Mouse (Mus musculus) kidney, embryonic 14.5 days (tissue): ENCODE measurements around the gene Elovl3. TPM values are rescaled to one million over a fixed set of nuclear protein-coding genes. Genes with fewer than 3 reads are reported as not detected.
"Not testable (repeated sequence)": the region's sequence is repeated elsewhere in the genome, so short reads cannot be mapped to it uniquely, and the experiment has no call there.

Experiments used
- ATAC-seq: fragments of 200-750 bp; cut with Nextera tagmentation; 2 replicates; pipeline ENCODE4 v1.8.0; 2017; ENCODE audit warnings: moderate number of reproducible peaks, mild to moderate bottlenecking, moderate TSS enrichment, moderate library complexity; ENCODE audit not compliant: low FRiP score, low TSS enrichment
- H3K27ac ChIP-seq: fragments of 300-500 bp; sonication (generic); 2 replicates; pipeline ENCODE4 v1.5.1; 2014; ENCODE audit warnings: low read depth, mild to moderate bottlenecking, low read length, moderate library complexity, mixed read lengths
- H3K27me3 ChIP-seq: fragments of 300-500 bp; sonication (generic); 2 replicates; pipeline ENCODE4 v1.6.1; 2014; ENCODE audit warnings: mild to moderate bottlenecking, low read length; ENCODE audit not compliant: control insufficient read depth, insufficient read depth
- H3K36me3 ChIP-seq: fragments of 300-500 bp; sonication (generic); 2 replicates; pipeline ENCODE4 v1.6.1; 2014; ENCODE audit warnings: low read length, mixed read lengths; ENCODE audit not compliant: control insufficient read depth, insufficient read depth
- H3K4me1 ChIP-seq: fragments of 300-500 bp; sonication (generic); 2 replicates; pipeline ENCODE4 v1.6.1; 2014; ENCODE audit warnings: low read length, mixed read lengths; ENCODE audit not compliant: control insufficient read depth, insufficient read depth
- H3K4me2 ChIP-seq: fragments of 300-500 bp; sonication (generic); replicated peaks from 2 replicates; pipeline ENCODE4 v1.6.1; 2014; ENCODE audit warnings: low read depth, mild to moderate bottlenecking, low read length
- H3K4me3 ChIP-seq: fragments of 300-500 bp; sonication (generic); 2 replicates; pipeline ENCODE4 v1.5.1; 2014; ENCODE audit warnings: mild to moderate bottlenecking, low read length
- H3K9ac ChIP-seq: fragments of 300-500 bp; sonication (generic); 2 replicates; pipeline ENCODE4 v1.6.1; 2014; ENCODE audit warnings: low read depth, mild to moderate bottlenecking, low read length, moderate library complexity
- H3K9me3 ChIP-seq: fragments of 300-500 bp; sonication (generic); 2 replicates; pipeline ENCODE4 v1.6.1; 2016; ENCODE audit warnings: low read length; ENCODE audit not compliant: control insufficient read depth
- WGBS: fragments of 180-500 bp; shearing (Covaris S2); extraction: QIAGEN DNeasy Blood & Tissue Kit; methylation state at CpG from one replicate; pipeline ENCODE4 v1.1.7; 2014; 5-methylcytosine and 5-hydroxymethylcytosine counted together
- polyA plus RNA-seq: library from polyadenylated mRNA; unstranded; fragments of >200 nt; fragmentation: Nextera tagmentation; extraction: Ambion mirVana; gene quantifications from 2 replicates; pipeline ENCODE4 v1.2.1, GENCODE M21; 2014

Gene Elovl3
- polyA plus RNA-seq, 1 experiment from 2014 or later = not detected

DNA sequence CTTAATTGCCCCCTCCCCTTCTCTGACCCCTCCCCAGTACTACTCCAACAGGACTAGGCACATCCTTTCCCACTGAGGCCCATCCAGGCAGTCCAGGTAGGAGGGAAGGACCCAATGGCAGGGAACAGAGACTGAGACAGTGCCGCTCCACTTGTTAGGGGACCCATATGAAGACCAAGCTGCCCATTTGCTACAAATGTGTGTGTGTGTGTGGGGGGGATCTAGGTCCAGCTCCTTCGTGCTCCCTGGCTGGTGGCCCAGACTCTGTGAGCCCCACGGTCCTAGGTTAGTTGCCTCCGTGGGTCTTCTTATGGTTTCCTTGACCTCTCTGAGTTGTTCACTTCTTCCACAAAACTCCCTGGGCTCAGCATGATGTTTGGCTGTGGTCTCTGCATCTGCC lies 5.4 kb upstream of the Elovl3 start:
- Histone ChIP-seq H3K9me3 (no peaks in the 10 kb centered on the region), H3K4me2 (no peak overlapping the region), H3K9ac (no peak overlapping the region), H3K27ac (no peak overlapping the region), H3K4me1 (no peaks in the 10 kb centered on the region), H3K27me3 (peaks cover 10% of the 10 kb centered on the region), H3K36me3 (no peaks in the 10 kb centered on the region), H3K4me3 (no peak overlapping the region)
- WGBS = 80% methylated on average over 4 of the region's 4 CpGs
- ATAC-seq = no peak

GRCm38 (mm10) chr19:46129737-46130136 lies 2.0 kb upstream of the Elovl3 start:
- WGBS = 77% methylated on average over 6 of the region's 6 CpGs
- not testable (repeated sequence) for H3K4me3 ChIP-seq, H3K4me1 ChIP-seq, H3K36me3 ChIP-seq, H3K27ac ChIP-seq, H3K9ac ChIP-seq, ATAC-seq, H3K4me2 ChIP-seq, H3K9me3 ChIP-seq
- H3K27me3 ChIP-seq = peaks cover 41% of the 10 kb centered on the region

DNA sequence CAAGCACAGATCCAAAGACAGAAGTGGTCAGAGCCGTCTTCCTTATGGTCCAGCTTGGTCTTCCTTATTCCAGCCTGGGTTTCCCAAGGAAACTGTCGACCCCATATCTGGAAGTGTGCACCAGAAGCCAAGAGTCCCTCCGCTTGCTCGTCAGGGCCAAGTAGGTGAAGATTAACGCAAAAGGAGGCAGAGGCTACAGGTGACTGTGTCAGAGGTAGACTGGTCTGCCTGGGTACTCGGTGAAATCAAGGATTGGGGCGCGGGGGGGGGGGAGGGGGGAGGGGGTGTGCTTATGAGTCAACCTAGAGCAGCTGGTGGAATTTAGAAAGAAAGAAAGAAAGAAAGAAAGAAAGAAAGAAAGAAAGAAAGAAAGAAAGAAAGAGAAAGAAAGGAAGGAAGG lies 414 bp upstream of the Elovl3 start:
- H3K4me3 ChIP-seq = peak overlapping the region; percentile 26
- ATAC-seq = no peak
- WGBS = 9% methylated on average over 8 of the region's 8 CpGs

DNA sequence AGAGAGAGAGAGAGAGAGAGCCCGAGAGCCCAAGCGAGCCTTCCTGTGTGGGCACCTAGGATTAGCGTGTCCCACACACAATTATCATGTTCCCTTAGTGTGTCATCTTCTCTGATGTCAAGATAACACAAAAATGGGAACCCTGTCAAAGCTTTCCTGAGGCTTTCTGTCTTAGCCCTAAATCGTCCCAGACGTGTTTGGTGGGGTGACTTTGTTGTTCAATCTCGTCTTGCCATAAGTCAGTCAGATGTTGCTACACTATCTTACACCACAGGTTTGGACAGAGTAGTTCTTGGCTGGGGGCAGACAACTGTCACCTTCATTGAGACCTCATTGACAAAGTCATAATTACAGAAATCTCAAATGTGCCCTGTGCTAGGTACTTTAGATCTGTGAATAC lies 880 bp downstream of the Elovl3 start:
- peaks cover 68% of the 10 kb centered on the region for H3K27me3 ChIP-seq
- peaks cover 14% of the 10 kb centered on the region for H3K4me1 ChIP-seq
- H3K9me3 ChIP-seq = no peaks in the 10 kb centered on the region
- 52% methylated on average over 6 of the region's 6 CpGs for WGBS
- H3K4me2 ChIP-seq = no peak overlapping the region
- no peak overlapping the region for H3K4me3 ChIP-seq
- H3K27ac ChIP-seq = no peak overlapping the region
- no peak for ATAC-seq
- no peaks in the 10 kb centered on the region for H3K36me3 ChIP-seq
- no peak overlapping the region for H3K9ac ChIP-seq

More for the DNA sequence above, 414 bp upstream of the Elovl3 start:
- no peaks in the 10 kb centered on the region for H3K9me3 ChIP-seq
- H3K4me2 ChIP-seq = peak overlapping the region; percentile 39
- H3K27ac ChIP-seq = no peak overlapping the region
- no peak overlapping the region for H3K9ac ChIP-seq
- peaks cover 8% of the 10 kb centered on the region for H3K4me1 ChIP-seq
- H3K27me3 ChIP-seq = peaks cover 56% of the 10 kb centered on the region
- no peaks in the 10 kb centered on the region for H3K36me3 ChIP-seq

DNA sequence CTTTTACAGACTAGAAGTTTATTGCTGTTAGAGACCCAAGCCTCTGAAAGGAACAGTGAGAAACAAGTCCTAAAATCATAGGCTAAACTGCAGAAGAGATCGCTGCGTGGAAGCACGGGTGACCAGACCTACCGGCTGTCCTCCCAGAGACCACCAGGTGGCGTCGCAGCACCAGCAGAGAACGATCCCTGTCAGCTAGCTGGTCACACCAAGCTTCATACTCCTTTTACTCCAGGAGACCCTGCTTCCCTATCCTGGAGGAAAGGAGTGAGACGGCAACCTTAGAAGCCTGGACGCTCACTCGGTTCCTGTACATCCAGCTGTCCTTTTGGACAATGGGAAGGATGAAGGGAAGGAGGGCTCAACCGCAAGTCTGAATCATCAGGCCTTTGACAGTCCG lies 3.6 kb downstream of the Elovl3 start:
- Histone ChIP-seq H3K9me3 (no peaks in the 10 kb centered on the region), H3K27ac (no peak overlapping the region), H3K4me3 (peak overlapping the region; percentile 51), H3K36me3 (no peaks in the 10 kb centered on the region), H3K4me2 (peak overlapping the region; percentile 99), H3K4me1 (peaks cover 14% of the 10 kb centered on the region), H3K9ac (no peak overlapping the region), H3K27me3 (peaks cover 81% of the 10 kb centered on the region)
- WGBS = 1% methylated on average over 12 of the region's 12 CpGs
- ATAC-seq = peak; percentile 42; the same call in 1 of the 2 replicates

- peaks cover 74% of the 10 kb centered on the region for H3K27me3 ChIP-seq
- peak overlapping the region; percentile 51 for H3K4me3 ChIP-seq
- H3K4me2 ChIP-seq = peak overlapping the region; percentile 99
- no peaks in the 10 kb centered on the region for H3K36me3 ChIP-seq
- H3K9ac ChIP-seq = peak overlapping the region; percentile 40
- H3K27ac ChIP-seq = no peak overlapping the region
- peak; percentile 66 for ATAC-seq
- WGBS = under 1% methylated on average over 79 of the region's 79 CpGs
- peaks cover 17% of the 10 kb centered on the region for H3K4me1 ChIP-seq
- no peaks in the 10 kb centered on the region for H3K9me3 ChIP-seq
Measured at GRCm38 (mm10) chr19:46135789-46136638, 4.3 kb downstream of the Elovl3 start.

DNA sequence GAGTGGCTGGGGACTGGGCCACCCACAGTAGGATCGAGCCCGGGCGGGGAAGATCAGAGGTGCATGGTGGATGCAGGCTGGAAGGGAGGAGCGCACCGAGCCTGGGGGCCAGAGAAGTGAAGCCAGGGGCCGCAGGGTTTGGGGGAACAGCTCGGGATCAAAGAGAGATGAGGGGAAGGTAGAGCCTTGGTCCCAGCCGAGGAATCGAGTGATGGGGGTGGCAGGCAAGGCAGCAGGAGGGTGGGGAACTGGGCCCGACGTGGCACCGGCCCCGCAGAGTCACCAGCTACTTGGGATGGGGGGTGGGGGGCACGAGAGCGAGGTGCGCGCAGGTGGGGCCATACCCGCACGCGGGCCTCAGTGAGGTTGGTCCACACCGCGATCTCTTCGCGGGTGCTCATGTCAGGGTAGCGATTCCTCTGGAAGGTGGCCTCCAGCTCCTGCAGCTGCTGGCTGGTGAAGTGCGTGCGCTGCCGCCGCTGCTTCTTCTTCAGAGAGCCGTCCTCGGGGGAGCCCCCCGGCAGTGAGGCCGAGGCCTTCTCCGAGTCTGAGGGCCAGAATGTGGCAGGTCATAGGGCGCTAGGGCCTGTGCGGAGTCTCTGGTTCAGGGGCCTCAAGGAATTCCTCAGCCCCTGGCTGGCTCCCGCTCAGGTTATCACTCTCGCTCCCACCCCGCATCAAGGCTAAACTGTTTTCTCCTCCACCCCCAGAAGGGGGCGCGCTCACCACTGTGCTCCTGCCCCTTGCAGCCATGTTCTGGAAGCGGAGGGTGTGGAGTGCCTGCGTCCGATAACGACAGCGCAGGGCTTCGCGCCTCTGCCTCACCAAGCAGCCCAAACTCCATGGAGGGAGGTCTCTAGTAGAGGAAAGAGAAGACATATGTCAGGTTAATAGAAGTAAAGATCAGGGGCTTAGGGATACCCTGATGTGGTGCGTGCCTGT lies 5.2 kb downstream of the Elovl3 start:
- 2% methylated on average over 49 of the region's 49 CpGs for WGBS
- no peak overlapping the region for H3K27ac ChIP-seq
- peaks cover 20% of the 10 kb centered on the region for H3K4me1 ChIP-seq
- no peak overlapping the region for H3K9ac ChIP-seq
- H3K9me3 ChIP-seq = no peaks in the 10 kb centered on the region
- peaks cover 71% of the 10 kb centered on the region for H3K27me3 ChIP-seq
- ATAC-seq = peak; percentile 4; the same call in 1 of the 2 replicates
- peak overlapping the region; percentile 99 for H3K4me2 ChIP-seq
- H3K4me3 ChIP-seq = peak overlapping the region; percentile 51
- H3K36me3 ChIP-seq = no peaks in the 10 kb centered on the region

- peaks cover 55% of the 10 kb centered on the region for H3K27me3 ChIP-seq
- 78% methylated on average over 2 of the region's 2 CpGs for WGBS
- no peak overlapping the region for H3K27ac ChIP-seq
- H3K9me3 ChIP-seq = no peaks in the 10 kb centered on the region
- no peak for ATAC-seq
- H3K9ac ChIP-seq = no peak overlapping the region
- H3K36me3 ChIP-seq = no peaks in the 10 kb centered on the region
- H3K4me1 ChIP-seq = peaks cover 20% of the 10 kb centered on the region
- no peak overlapping the region for H3K4me2 ChIP-seq
- no peak overlapping the region for H3K4me3 ChIP-seq
Measured at GRCm38 (mm10) chr19:46140324-46140723, 8.6 kb downstream of the Elovl3 start.
